Mouse (Mus musculus): ENCODE results near the gene Ccdc88c.
A peak's percentile ranks its signal among the peaks of the same experiment; 100 is the strongest.

Gene Ccdc88c

GRCm38 (mm10) chr12:101028954-101029731 is at the start of gene Ccdc88c:
Gene Ccdc88c, minus strand, starts transcription at chr12:101029056.
- peak; percentile 73 to 76 for DNase-seq (ENCODE audit: low spot score in 2 of 2)

DNA sequence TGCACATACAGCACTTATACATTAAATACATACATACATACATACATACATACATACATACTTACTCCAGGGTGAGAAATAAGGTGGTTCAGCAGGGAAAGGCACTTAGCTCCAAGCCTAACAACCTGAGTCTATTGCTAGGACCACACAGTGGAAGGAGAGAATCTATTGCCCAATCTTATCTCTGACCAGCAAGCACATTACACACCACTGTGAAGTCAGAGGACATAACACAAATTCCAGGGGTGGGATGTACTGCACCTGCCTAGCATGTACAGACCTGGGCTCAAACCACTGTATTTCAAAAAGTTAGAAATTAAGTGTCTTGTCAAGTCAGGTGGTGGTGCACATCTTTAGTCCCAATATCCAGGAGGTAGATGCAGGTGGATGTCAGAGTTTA is 49.1 kb upstream of the Ccdc88c start:
- no peak for DNase-seq (ENCODE audit: low spot score in 2 of 2)

DNA sequence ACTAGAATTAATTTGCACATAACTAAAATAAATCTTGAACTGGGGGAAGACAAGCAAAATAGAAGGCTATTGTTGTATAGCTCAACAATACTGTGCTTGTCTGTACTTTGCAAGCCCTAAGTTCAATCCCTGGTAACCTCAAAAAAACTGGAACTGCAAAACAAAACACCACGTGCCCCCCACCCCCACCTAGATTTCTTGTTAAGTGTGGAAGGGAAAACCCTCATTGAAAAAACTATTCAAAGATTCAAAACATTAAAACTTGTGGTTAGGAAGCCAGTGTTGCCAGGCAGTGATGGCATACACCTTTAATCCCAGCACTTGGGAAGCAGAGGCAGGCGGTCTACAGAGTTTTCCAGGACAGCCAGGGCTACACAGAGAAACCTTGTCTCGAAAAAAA is 46.6 kb upstream of the Ccdc88c start:
- no peak for DNase-seq (ENCODE audit: low spot score in 2 of 2)

DNA sequence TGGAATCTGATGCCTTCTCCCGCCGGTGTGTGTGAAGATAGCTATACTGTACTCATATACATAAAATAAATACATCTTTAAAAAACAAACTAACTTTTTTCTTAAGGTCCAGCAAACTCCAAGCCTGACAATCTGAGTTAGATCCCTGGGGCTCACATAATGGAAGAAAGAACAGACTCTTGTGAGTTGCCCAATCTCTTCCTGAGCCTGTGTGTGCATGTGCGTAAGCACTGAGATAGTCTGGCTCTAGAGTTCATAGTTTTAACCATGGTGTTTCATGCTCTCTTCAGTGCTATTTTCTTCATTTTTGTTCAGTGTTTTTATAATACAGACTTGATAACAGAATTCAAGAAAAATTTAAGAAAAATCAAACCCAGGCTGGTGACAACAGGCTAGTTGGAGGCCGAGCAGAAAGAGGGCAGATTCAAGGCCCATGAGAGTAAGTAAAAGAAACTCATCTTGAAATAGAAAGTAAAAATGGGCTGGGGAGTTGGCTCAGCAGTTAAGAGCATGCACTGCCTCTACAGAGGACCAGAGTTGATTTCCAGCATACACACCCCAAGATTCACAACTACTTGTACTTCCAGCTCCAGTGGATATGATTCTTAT is 46.1 kb upstream of the Ccdc88c start:
- DNase-seq (ENCODE audit: low spot score in 2 of 2) = no peak

DNA sequence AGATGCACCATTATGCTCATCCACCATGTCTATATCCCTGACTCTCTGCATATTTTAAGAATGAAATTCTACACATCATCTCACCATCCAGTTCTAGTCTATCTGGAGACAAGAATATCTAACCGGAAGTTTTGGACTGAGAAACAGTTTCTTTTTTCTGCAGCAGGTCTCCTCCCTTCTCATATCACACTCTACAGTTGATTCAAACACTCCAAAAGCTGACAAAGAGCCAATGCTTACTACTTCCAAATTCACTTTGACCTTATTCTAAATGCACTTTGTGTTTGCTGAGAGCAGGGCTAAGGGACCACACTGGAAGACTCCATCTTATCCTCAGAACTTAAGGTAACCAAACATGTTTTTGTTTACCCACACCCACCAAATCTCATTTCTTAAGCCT is 41.0 kb upstream of the Ccdc88c start:
- no peak for DNase-seq (ENCODE audit: low spot score in 2 of 2)

DNA sequence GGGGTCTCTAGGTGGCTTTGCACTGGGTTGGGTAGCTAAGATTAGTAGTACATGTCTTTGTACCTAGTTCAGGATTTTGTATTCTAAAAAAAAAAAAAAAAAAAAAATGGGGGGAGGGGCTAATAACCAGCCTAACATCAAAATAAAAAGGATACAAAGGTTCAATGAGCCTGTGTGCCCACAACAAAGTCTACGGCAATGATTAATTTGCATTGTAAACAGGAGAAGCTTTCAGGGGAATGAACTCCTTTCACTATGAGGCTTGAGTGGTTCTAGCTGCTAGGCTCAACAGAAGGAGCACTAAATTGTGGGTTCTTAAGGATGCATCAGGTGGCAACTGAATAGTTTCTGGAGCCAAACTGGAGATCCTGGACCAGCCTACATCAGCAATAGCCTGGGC is 37.5 kb upstream of the Ccdc88c start:
- DNase-seq (ENCODE audit: low spot score in 2 of 2) = no peak

DNA sequence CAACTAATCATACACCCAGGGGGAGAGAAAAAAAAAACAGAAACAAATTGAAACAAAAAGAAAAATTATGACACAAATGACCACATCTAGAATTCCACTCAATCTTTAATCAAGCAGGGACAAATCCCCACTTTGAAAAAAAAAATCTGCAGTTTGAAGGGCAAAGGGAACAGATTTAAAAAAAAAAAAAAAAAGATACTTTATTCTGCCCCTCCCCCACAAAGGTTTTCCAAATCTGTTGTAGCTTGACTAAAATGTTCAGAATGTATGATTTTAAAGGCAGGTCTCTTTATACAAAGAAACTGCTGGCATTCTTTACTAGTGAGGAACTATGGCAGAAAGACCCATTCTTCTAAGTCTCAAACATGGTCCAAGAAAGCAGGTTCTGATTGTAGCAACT is 11.1 kb upstream of the Ccdc88c start:
- no peak for DNase-seq (ENCODE audit: low spot score in 2 of 2)

DNA sequence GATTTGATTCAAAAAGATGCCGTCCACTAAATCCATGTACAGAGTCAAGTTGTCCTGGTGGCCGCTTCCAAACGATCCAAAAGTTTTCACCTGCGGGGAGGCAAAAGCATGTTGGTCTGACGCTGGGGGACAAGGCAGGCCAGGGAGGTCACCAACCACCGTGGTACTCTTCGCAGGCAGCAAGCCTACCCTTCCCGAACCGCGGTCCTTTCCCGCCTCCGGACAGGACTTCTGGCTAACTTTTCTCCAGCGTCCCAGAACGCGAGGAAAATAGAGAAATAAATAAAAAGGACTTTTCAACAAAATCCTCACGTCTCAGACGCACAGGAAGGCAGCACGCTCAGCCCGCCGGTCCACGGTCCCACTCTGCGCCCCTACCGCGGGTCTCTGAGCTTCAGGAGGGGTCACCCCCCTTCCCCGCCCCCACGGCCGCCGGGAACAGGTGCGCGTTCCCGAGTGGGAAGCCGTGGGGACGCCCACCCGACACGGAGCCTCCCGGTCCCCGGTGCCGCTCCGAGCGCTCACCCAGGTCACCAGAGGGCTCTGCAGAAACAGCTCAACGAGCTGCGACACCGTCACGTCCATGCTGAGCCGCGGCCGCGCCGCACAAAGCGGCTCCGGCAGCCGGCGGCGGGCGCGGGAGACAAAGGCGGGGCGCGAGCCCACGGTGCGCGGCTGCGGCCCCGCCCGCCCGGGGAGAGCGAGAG is 456 bp downstream of the Ccdc88c start:
- DNase-seq (ENCODE audit: low spot score in 2 of 2) = no peak

DNA sequence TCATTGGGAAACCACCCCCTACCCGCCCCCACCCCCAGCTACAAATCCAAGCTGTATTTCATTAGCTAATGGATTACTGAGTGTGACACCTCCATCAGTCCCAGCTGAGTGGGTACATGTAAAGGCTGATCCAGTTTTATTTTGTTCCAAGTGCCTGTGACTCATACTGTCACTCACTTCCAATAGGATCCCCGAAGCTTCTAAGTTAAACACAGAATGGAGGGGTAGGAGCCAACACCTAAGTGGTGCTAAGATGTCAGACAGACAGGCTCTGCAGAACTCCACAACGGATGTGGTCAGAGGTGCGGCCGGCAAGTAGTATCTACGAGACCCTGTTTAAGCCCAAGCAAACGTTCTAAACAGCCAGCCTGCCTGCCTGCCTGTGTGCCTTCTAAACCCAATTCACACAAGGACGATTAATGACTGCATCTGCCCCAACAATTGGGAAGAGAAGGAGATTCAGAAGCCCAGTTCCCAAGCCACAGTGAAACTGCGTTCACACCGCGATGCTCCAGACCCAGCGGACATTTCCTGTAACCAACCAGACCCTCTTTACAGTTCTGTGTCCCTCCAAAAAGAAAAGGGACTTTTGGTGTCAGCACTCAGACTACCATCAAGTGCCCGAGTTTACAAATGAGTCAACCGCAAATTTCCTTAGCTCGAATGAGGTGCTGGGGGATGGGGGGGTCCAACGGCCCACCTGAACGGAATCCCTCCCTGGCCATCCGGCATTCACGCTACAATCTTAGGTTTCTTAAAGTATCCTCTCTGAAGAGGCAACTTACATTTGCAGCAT is 1.2 kb downstream of the Ccdc88c start:
- no peak for DNase-seq (ENCODE audit: low spot score in 2 of 2)

DNA sequence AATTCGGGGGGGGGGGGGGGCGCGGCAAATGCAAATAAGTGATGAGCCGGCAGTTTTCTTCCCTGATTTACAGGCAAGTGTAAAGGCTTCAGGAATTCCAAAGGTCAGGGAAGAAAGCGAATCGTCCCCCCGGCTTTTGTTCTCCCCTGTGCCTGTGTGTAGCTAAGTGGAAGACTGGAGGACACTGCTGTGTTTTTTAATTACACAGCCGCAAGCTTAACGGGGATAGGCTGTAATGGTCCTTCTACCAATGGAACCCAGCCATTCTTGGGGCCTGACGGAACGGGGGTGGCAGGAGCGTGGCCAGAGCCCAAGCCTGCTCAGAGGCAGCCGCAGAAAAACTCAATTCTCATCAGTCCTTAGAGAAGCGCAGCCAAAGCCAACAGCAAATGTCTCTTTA is 1.9 kb downstream of the Ccdc88c start:
- no peak for DNase-seq (ENCODE audit: low spot score in 2 of 2)

- no peak for DNase-seq (ENCODE audit: low spot score in 2 of 2)
These were observed 2.3 kb downstream of the Ccdc88c start for GRCm38 (mm10) chr12:101026518-101026917.

- no peak for DNase-seq (ENCODE audit: low spot score in 2 of 2)
These were observed 2.8 kb downstream of the Ccdc88c start for GRCm38 (mm10) chr12:101026025-101026424.

GRCm38 (mm10) chr12:101025379-101025778 is 3.5 kb downstream of the Ccdc88c start:
- no peak for DNase-seq (ENCODE audit: low spot score in 2 of 2)

DNA sequence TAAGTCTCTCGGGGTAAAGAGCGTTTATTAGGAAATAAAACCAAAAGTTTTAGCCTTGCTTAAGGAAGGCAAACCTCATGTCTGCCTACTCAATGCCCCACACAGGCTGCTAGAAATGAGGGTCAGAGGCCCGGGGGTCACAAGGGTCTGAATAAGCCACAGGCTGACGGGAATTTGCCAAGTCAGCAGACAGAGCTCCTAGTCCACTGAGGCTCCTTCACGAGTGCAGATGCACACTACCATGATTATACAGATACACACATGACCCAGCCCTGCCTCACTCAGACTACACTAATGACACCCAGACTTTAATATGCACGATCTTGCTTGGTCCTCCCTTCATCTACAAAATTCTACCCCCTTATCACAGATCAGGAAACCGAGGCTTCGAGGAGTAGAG is 4.0 kb downstream of the Ccdc88c start:
- DNase-seq (ENCODE audit: low spot score in 2 of 2) = no peak

DNA sequence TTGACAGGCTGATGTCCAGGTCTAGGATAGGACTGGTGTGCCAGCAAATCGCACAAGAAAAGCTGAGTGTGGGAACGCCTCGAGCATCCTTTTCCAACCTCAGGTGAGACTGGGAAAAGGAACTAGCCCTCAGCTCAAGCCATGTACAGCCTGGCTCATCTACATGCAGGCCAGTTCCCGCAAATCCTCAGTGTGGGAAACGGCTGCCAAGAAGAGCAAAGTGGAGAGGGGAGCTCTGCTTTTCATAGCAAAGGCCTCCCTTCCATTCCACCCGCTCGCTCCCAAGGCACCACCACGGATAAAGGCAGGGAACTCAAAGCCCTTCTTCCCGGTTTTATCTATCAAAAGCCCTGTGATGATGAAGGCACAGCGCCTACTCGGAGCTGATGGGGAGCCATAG is 5.7 kb downstream of the Ccdc88c start:
- no peak for DNase-seq (ENCODE audit: low spot score in 2 of 2)

DNA sequence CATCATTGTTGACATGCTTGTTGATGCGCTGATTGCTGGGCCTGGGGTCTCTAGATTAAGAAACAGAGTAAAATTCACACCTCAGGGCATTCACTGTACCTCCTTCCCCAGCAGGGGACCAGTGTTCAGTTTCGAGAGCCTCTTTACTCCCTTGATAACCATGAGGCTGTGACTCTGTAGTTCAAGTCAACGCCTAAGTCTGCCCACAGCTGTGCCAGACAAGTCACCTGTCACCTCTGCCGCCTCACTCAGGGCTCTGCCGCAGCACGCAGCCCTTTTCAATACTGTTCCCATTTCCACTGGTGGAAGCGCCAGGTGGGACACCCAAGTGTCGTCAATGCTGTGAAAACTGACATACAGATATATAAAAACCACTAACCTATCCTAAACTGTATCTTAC is 6.5 kb downstream of the Ccdc88c start:
- DNase-seq (ENCODE audit: low spot score in 2 of 2) = no peak

DNA sequence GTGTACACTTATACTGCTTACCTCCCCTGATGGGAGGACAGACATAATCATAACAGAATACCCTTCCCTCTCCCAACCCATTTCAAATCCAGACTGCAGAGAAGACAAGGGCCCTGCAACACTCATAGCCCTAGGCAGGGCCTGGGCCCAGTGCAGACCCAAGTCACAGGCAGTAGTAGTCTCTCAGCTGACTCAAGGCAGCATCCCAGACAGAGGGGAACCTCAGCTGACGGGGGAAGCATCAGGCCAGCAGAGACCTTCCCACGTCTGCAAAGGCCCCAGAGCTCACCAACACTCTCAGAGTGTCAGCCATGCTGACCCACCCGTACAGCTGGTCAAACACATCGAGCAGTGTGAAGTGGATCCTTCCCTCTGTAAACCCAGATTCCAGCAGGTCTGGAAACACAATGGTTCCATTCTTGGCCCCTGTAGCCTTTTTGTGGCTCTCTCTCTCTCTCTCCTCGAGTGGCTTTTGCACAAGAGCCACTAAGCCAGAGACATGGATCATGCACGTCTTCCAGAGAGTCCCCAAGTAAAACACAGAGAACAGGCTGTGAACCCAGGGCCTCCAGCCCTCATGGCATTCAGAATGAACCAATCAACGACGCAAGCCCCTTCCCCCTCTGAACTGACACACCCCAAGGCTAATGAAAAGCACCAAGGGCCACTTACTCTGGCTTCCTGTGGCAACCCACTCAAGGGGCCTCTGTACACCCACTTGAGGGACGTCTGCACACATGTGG is 7.2 kb downstream of the Ccdc88c start:
- DNase-seq (ENCODE audit: low spot score in 2 of 2) = no peak

DNA sequence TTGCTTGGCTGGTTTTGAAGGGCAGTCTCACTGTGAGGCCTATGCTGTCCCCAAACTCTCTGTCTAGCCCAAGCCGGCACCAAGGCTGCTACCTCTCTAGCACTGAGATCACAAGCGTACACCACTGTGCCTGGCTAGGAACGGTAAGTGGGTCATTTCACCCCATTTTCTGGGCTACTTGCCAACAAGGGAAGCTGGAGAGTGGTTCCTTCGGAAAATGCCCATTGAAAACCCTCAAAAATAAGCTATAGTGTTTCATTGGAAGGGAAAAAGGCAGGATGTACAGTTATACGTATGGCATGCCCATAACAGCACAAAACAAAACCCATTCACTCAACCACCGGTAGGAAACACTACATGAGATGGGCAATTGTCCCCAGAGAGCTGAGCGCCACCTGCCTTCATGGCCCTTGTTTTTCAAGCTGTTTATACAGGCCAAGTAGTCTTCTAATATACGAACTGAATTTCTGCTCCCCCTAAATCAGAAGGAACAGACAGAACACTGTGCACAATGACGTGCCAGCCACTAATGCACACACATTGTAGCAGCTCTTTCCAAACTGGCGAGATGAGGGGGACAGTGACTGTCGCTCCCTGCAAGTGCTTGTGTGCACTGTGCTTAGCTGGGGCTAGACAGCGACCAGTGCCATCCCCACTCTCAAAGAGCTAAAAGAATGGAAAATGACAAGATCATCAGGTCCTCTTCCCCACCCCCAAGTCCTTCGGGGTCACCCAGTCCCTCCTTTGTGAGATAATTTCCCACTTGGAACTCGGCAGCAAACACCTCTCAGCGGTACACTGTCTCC is 8.4 kb downstream of the Ccdc88c start:
- DNase-seq (ENCODE audit: low spot score in 2 of 2) = no peak

DNA sequence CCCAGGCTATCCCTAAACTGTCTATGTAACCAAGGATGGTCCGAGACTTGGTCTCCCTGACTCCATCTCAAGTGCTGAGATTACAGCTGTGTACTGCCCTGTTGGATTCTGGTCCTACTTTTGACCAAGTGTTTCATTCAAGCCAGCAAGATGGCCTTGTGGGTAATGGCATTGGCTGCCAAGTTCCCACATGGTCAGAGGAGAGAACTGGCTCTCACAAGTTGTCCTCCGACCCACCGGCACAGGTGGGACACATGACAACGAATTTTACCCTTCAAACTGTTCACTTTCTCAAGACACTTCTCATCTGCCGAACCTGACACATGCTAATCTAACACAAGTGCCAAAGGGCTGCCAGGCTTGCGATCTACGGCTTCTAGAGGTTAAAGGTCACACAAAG is 9.4 kb downstream of the Ccdc88c start:
- no peak for DNase-seq (ENCODE audit: low spot score in 2 of 2)

GRCm38 (mm10) chr12:101019031-101019430 is 9.8 kb downstream of the Ccdc88c start:
- no peak for DNase-seq (ENCODE audit: low spot score in 2 of 2)

GRCm38 (mm10) chr12:101017971-101018371 is 10.9 kb downstream of the Ccdc88c start:
- DNase-seq (ENCODE audit: low spot score in 2 of 2) = no peak

Measured in urinary bladder, postnatal 36 days (tissue).